Mouse (Mus musculus) megakaryocyte, embryonic 14.5 days (primary cell): ENCODE results near the gene Gm10577.

ENCODE experiments used
- FLI1 ChIP-seq: IDR thresholded peaks from 2 replicates; pipeline ENCODE4 v1.6.1; 2012; ENCODE audit warnings: low read length, inconsistent platforms, mixed read lengths
- GATA1 ChIP-seq: IDR thresholded peaks from 3 replicates; pipeline ENCODE4 v1.6.1; 2012; ENCODE audit warnings: mixed read lengths, low read length, inconsistent platforms, borderline replicate concordance

GRCm38 (mm10) chr4:100998906-100999305, 21.6 kb downstream of the Gm10577 start:
- no peak for TF ChIP-seq GATA1
- no peak for TF ChIP-seq FLI1
